Mouse (Mus musculus) kidney, adult 2 months (tissue): ENCODE results near the gene Prickle2.

ENCODE experiments used
- CTCF ChIP-seq: fragments of 200-500 bp; conservative IDR thresholded peaks from 2 replicates; pipeline ENCODE4 v1.5.1; 2011; ENCODE audit warnings: low read depth, mild to moderate bottlenecking, control low read depth, low read length, moderate library complexity, mixed read lengths; ENCODE audit not compliant: insufficient read depth, insufficient read length
- POLR2A ChIP-seq: fragments of 200-500 bp; IDR thresholded peaks from one replicate; pipeline ENCODE4 v1.6.1; 2011; ENCODE audit warnings: low read depth, low read length, control low read depth

DNA sequence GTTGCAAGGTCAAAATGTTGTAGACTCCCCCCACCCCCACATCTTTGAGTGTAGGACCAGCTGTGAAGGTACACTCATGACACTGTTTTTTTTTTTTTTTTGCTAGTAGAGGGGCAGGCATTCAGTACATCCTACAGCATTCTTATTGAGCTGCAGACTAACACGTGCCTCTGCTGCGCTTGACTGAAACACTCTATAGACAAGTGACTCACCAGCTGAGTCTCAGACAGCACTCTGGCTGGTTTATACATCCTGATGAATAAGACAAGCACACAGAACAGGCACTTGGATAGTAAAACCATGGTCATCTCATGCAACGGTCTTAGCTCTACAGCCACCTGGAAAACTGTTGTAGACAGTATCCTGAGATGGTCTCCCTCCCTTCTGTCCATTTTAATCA is 296.2 kb downstream of the Prickle2 start:
- TF ChIP-seq POLR2A: no peak
- no peak for TF ChIP-seq CTCF
